Mouse (Mus musculus): ENCODE measurements at regions not wholly inside any gene's neighbourhood (a gene's known extent, or its start where the extent isn't known, plus 50 kb on each side); places are given as distances from the start of the nearest gene placed in this dataset.
"Not testable (repeated sequence)": the region's sequence is repeated elsewhere in the genome, so short reads cannot be mapped to it uniquely, and the experiment has no call there.

- DNase-seq (ENCODE audit: low spot score in 2 of 2): peak in 1 of 2 experiments; percentile 70
Measured at GRCm38 (mm10) chr11:113172497-113173140, 390.6 kb downstream of the Sox9 start.

GRCm38 (mm10) chr11:113173317-113173716, 391.3 kb downstream of the Sox9 start:
- not testable (repeated sequence) for DNase-seq (ENCODE audit: low spot score in 2 of 2)

- DNase-seq (ENCODE audit: low spot score in 2 of 2): no peak
Measured at GRCm38 (mm10) chr11:113174011-113174507, 392.0 kb downstream of the Sox9 start.

GRCm38 (mm10) chr11:113175323-113175722, 393.3 kb downstream of the Sox9 start:
- no peak for DNase-seq (ENCODE audit: low spot score in 2 of 2)

GRCm38 (mm10) chr11:113176183-113176582, 394.2 kb downstream of the Sox9 start:
- DNase-seq (ENCODE audit: low spot score in 2 of 2): no peak

- no peak for DNase-seq (ENCODE audit: low spot score in 2 of 2)
Measured at GRCm38 (mm10) chr11:113178375-113178774, 396.4 kb downstream of the Sox9 start.

GRCm38 (mm10) chr11:113180008-113180407, 398.0 kb downstream of the Sox9 start:
- no peak for DNase-seq (ENCODE audit: low spot score in 2 of 2)

- DNase-seq (ENCODE audit: low spot score in 2 of 2): no peak
Measured at GRCm38 (mm10) chr11:113182083-113182861, 400.2 kb downstream of the Sox9 start.

GRCm38 (mm10) chr11:113183556-113183955, 401.5 kb downstream of the Sox9 start:
- no peak for DNase-seq (ENCODE audit: low spot score in 2 of 2)

- DNase-seq (ENCODE audit: low spot score in 2 of 2): no peak
Measured at GRCm38 (mm10) chr11:113184095-113184494, 402.1 kb downstream of the Sox9 start.

- DNase-seq (ENCODE audit: low spot score in 2 of 2): no peak
Measured at GRCm38 (mm10) chr11:113187407-113187806, 405.4 kb downstream of the Sox9 start.

GRCm38 (mm10) chr11:113188263-113188920, 406.4 kb downstream of the Sox9 start:
- no peak for DNase-seq (ENCODE audit: low spot score in 2 of 2)

GRCm38 (mm10) chr11:113190006-113190405, 408.0 kb downstream of the Sox9 start:
- DNase-seq (ENCODE audit: low spot score in 2 of 2): no peak

- no peak for DNase-seq (ENCODE audit: low spot score in 2 of 2)
Measured at GRCm38 (mm10) chr11:113190520-113190919, 408.5 kb downstream of the Sox9 start.

- no peak for DNase-seq (ENCODE audit: low spot score in 2 of 2)
Measured at GRCm38 (mm10) chr11:113191006-113191405, 409.0 kb downstream of the Sox9 start.

- no peak for DNase-seq (ENCODE audit: low spot score in 2 of 2)
Measured at GRCm38 (mm10) chr11:113192086-113192856, 410.2 kb downstream of the Sox9 start.

- DNase-seq (ENCODE audit: low spot score in 2 of 2): no peak
Measured at GRCm38 (mm10) chr11:113194144-113194827, 412.3 kb downstream of the Sox9 start.
